Comparison of ENCODE assay signal across 8 mouse cellular contexts in the genomic region with DNA sequence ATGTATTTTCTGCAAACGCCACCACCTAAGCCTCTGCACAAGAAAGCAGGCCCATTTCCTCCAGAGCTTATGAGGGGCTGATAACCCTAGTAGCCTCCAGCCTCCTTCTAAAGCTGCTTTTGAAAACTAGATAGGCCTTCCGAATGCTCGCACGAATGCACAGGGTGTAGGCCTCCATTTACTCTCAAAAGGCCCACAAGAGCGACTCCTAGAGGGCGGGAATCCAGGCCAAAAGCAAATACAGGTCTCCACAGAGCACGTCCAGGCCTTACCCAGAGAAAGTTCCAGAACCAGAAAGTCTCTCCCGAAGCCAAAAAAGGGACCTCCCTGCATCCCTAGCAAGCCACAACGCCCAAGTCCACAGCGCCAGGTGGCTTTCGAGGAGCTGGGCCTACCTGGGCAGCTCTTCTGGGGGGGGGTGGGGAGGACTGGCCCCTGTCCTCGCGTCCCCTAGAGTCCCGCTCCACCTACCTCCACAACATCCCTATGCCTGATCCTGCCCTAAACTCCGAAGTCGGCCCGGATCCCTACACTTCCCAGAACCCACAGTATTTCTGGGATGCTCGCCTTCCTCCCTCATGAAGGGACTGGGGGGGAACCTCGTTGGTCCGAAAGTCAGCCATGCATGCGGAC. TPM values are rescaled to one million over a fixed set of nuclear protein-coding genes. Genes with fewer than 3 reads are reported as not detected.
A peak's percentile ranks its signal among the peaks of the same experiment; 100 is the strongest.
DNase-seq lines count a peak whose midpoint lies in the region; ATAC-seq and TF ChIP-seq lines count a peak whose summit lies in the region.

No protein-coding gene starts in this region.

- WGBS in forebrain, embryonic 10.5 days = 23% methylated on average over 21 of the region's 21 CpGs
- 18% methylated on average over 21 of the region's 21 CpGs for WGBS in hindbrain, embryonic 11.5 days
- WGBS in limb, embryonic 13.5 days = 30% methylated on average over 21 of the region's 21 CpGs
- 38% methylated on average over 20 of the region's 21 CpGs for WGBS in midbrain, embryonic 12.5 days
- 23% methylated on average over 21 of the region's 21 CpGs for WGBS in stomach, postnatal 0 days

- no peak for TF ChIP-seq EP300 in stomach, postnatal 0 days (optimal IDR thresholded peaks at IDR 0.05)

- H3K4me3 ChIP-seq in brown adipose tissue, adult 24 weeks (ENCODE audit: insufficient read depth, low read depth, low read length) = peak overlapping the region; percentile 89
- H3K4me3 ChIP-seq in forebrain, embryonic 10.5 days = peak overlapping the region; percentile 61
- peak overlapping the region; percentile 41 for H3K4me3 ChIP-seq in hindbrain, embryonic 11.5 days (ENCODE audit: low read depth, low read length)
- H3K4me3 ChIP-seq in limb, embryonic 13.5 days = peak overlapping the region; percentile 57
- peak overlapping the region; percentile 52 for H3K4me3 ChIP-seq in midbrain, embryonic 12.5 days
- peak overlapping the region; percentile 55 for H3K4me3 ChIP-seq in stomach, postnatal 0 days (ENCODE audit: low read depth, low read length)

- peak overlapping the region; percentile 89 for H3K27ac ChIP-seq in brown adipose tissue, adult 24 weeks (replicated peaks; ENCODE audit: low read depth, low read length)
- H3K27ac ChIP-seq in forebrain, embryonic 10.5 days = peak overlapping the region; percentile 84
- H3K27ac ChIP-seq in hindbrain, embryonic 11.5 days (ENCODE audit: low read depth, low read length) = no peak overlapping the region
- peak overlapping the region; percentile 72; the same call in 1 of the 2 replicates for H3K27ac ChIP-seq in limb, embryonic 13.5 days
- 0 out of 2 replicates have a peak overlapping the region, but pooled peaks have one; percentile 30 for H3K27ac ChIP-seq in midbrain, embryonic 12.5 days (replicated peaks)
- peak overlapping the region; percentile 90 for H3K27ac ChIP-seq in stomach, postnatal 0 days (replicated peaks)

- H3K9ac ChIP-seq in hindbrain, embryonic 11.5 days (ENCODE audit: low read depth, low read length) = peak overlapping the region; percentile 52; the same call in 1 of the 2 replicates
- peak overlapping the region; percentile 73 for H3K9ac ChIP-seq in limb, embryonic 13.5 days
- H3K9ac ChIP-seq in midbrain, embryonic 12.5 days (replicated peaks) = peak overlapping the region; percentile 51; the same call in 1 of the 2 replicates
- peak overlapping the region; percentile 65 for H3K9ac ChIP-seq in stomach, postnatal 0 days (ENCODE audit: low read length)

- peaks cover 35% of the 10 kb centered on the region for H3K36me3 ChIP-seq in forebrain, embryonic 10.5 days (replicated peaks)
- H3K36me3 ChIP-seq in hindbrain, embryonic 11.5 days (ENCODE audit: control insufficient read depth, insufficient read depth, low read length) = no peaks in the 10 kb centered on the region
- peaks cover 15% of the 10 kb centered on the region; the same call in 1 of the 2 replicates for H3K36me3 ChIP-seq in limb, embryonic 13.5 days
- 0 out of 2 replicates have a peak, but pooled peaks cover 11% of the 10 kb centered on the region for H3K36me3 ChIP-seq in midbrain, embryonic 12.5 days
- no peaks in the 10 kb centered on the region; the same call in 1 of the 2 replicates for H3K36me3 ChIP-seq in stomach, postnatal 0 days (ENCODE audit: control insufficient read depth, insufficient read depth, low read length)

- peak; percentile 64 for TF ChIP-seq CTCF in stomach, postnatal 0 days (IDR thresholded peaks at IDR 0.05; ENCODE audit: low read depth)

- H3K4me2 ChIP-seq in hindbrain, embryonic 11.5 days (replicated peaks; ENCODE audit: low read depth, low read length) = peak overlapping the region; percentile 58
- peak overlapping the region; percentile 69 for H3K4me2 ChIP-seq in limb, embryonic 13.5 days (replicated peaks)
- peak overlapping the region; percentile 66 for H3K4me2 ChIP-seq in midbrain, embryonic 12.5 days (replicated peaks)
- H3K4me2 ChIP-seq in stomach, postnatal 0 days (replicated peaks; ENCODE audit: low read depth) = peak overlapping the region; percentile 57

- H3K27me3 ChIP-seq in forebrain, embryonic 10.5 days (ENCODE audit: poor library complexity, severe bottlenecking) = peaks cover 23% of the 10 kb centered on the region
- no peaks in the 10 kb centered on the region for H3K27me3 ChIP-seq in hindbrain, embryonic 11.5 days (ENCODE audit: control insufficient read depth, insufficient read depth, low read length)
- H3K27me3 ChIP-seq in limb, embryonic 13.5 days = 0 out of 2 replicates have a peak, but pooled peaks cover 3% of the 10 kb centered on the region
- H3K27me3 ChIP-seq in midbrain, embryonic 12.5 days = no peaks in the 10 kb centered on the region; the same call in 1 of the 2 replicates
- no peaks in the 10 kb centered on the region for H3K27me3 ChIP-seq in stomach, postnatal 0 days (ENCODE audit: control insufficient read depth, insufficient read depth, low read length)

- peak; percentile 0; the same call in 1 of the 2 replicates for ATAC-seq in hindbrain, embryonic 11.5 days (ENCODE audit: low FRiP score)
- ATAC-seq in limb, embryonic 13.5 days (ENCODE audit: low FRiP score, low read depth) = peak; percentile 34
- no peak; the same call in 1 of the 2 replicates for ATAC-seq in midbrain, embryonic 12.5 days (ENCODE audit: low FRiP score, low read depth)
- peak; percentile 52 for ATAC-seq in stomach, postnatal 0 days (ENCODE audit: low FRiP score, low TSS enrichment)

- H3K4me1 ChIP-seq in brown adipose tissue, adult 24 weeks (ENCODE audit: control insufficient read depth, insufficient read depth, insufficient read length, low read length) = peaks cover 8% of the 10 kb centered on the region
- peaks cover 37% of the 10 kb centered on the region for H3K4me1 ChIP-seq in forebrain, embryonic 10.5 days
- no peaks in the 10 kb centered on the region for H3K4me1 ChIP-seq in hindbrain, embryonic 11.5 days (replicated peaks; ENCODE audit: control insufficient read depth, insufficient read depth, low read length)
- H3K4me1 ChIP-seq in limb, embryonic 13.5 days = peaks cover 32% of the 10 kb centered on the region
- H3K4me1 ChIP-seq in midbrain, embryonic 12.5 days = peaks cover 26% of the 10 kb centered on the region
- no peaks in the 10 kb centered on the region for H3K4me1 ChIP-seq in stomach, postnatal 0 days (replicated peaks; ENCODE audit: control insufficient read depth, insufficient read depth)

- H3K9me3 ChIP-seq in forebrain, embryonic 10.5 days = no peaks in the 10 kb centered on the region
- no peaks in the 10 kb centered on the region for H3K9me3 ChIP-seq in hindbrain, embryonic 11.5 days (ENCODE audit: control insufficient read depth, low read length)
- H3K9me3 ChIP-seq in limb, embryonic 13.5 days = no peaks in the 10 kb centered on the region
- no peaks in the 10 kb centered on the region for H3K9me3 ChIP-seq in midbrain, embryonic 12.5 days
- H3K9me3 ChIP-seq in stomach, postnatal 0 days (ENCODE audit: control insufficient read depth, low read length) = no peaks in the 10 kb centered on the region

- DNase-seq in left cerebral cortex, adult 18-20 months (ENCODE audit: low spot score in 2 of 2) = peak; percentile 5 to 7
- no peak for DNase-seq in left cerebral cortex, adult 9 months (ENCODE audit: low spot score in 2 of 2)
- peak; percentile 20 for DNase-seq in forebrain, embryonic 10.5 days (ENCODE audit: extremely low spot score, low spot score)
- DNase-seq in hindbrain, embryonic 11.5 days (ENCODE audit: low spot score) = peak; percentile 10
- peak; percentile 71 for DNase-seq in stomach, postnatal 0 days (ENCODE audit: low spot score)

RNA-seq across cellular contexts. Expression of a gene that starts 0.4 kb away (rescaled TPM):
- total RNA-seq in left cerebral cortex, adult 18-20 months (2021) = 10 to 100 TPM; 79.2 to 91.3 TPM
- polyA plus RNA-seq in brown adipose tissue, adult 24 weeks (2012; ENCODE audit: insufficient read depth, insufficient read length, missing spikeins) = 350 and 381 TPM in 2 replicates
- 150 and 162 TPM in 2 replicates for polyA plus RNA-seq in forebrain, embryonic 10.5 days (2016; fragmentation: Nextera tagmentation; extraction: Ambion mirVana)
- polyA plus RNA-seq in hindbrain, embryonic 11.5 days (2014; fragmentation: Nextera tagmentation; extraction: Ambion mirVana) = 146 and 155 TPM in 2 replicates
- polyA plus RNA-seq in limb, embryonic 13.5 days (2015; fragmentation: Nextera tagmentation; extraction: Ambion mirVana) = 211 and 215 TPM in 2 replicates
- 117 and 119 TPM in 2 replicates for polyA plus RNA-seq in midbrain, embryonic 12.5 days (2016; fragmentation: Nextera tagmentation; extraction: Ambion mirVana)
- polyA plus RNA-seq in stomach, postnatal 0 days (2015; fragmentation: Nextera tagmentation; extraction: Ambion mirVana) = 270 and 283 TPM in 2 replicates

RNA-seq across cellular contexts. Expression of a gene that starts 0.8 kb away (rescaled TPM):
- total RNA-seq in left cerebral cortex, adult 18-20 months (2021) = 10 to 100 TPM; 10.2 to 12.3 TPM
- polyA plus RNA-seq in brown adipose tissue, adult 24 weeks (2012; ENCODE audit: insufficient read depth, insufficient read length, missing spikeins) = 12.6 and 22.7 TPM in 2 replicates
- polyA plus RNA-seq in forebrain, embryonic 10.5 days (2016; fragmentation: Nextera tagmentation; extraction: Ambion mirVana) = 9.2 and 10.1 TPM in 2 replicates
- 7.6 and 8.7 TPM in 2 replicates for polyA plus RNA-seq in hindbrain, embryonic 11.5 days (2014; fragmentation: Nextera tagmentation; extraction: Ambion mirVana)
- 16.1 and 17.1 TPM in 2 replicates for polyA plus RNA-seq in limb, embryonic 13.5 days (2015; fragmentation: Nextera tagmentation; extraction: Ambion mirVana)
- 10.2 and 13.7 TPM in 2 replicates for polyA plus RNA-seq in midbrain, embryonic 12.5 days (2016; fragmentation: Nextera tagmentation; extraction: Ambion mirVana)
- polyA plus RNA-seq in stomach, postnatal 0 days (2015; fragmentation: Nextera tagmentation; extraction: Ambion mirVana) = 9.3 and 9.4 TPM in 2 replicates

RNA-seq across cellular contexts. Expression of a gene that starts 41.3 kb away (rescaled TPM):
- total RNA-seq in left cerebral cortex, adult 18-20 months (2021) = 1 to 10 TPM; 7.7 to 7.9 TPM
- polyA plus RNA-seq in brown adipose tissue, adult 24 weeks (2012; ENCODE audit: insufficient read depth, insufficient read length, missing spikeins) = 0.33 and 0.55 TPM in 2 replicates
- polyA plus RNA-seq in forebrain, embryonic 10.5 days (2016; fragmentation: Nextera tagmentation; extraction: Ambion mirVana) = not detected in 2 replicates
- polyA plus RNA-seq in hindbrain, embryonic 11.5 days (2014; fragmentation: Nextera tagmentation; extraction: Ambion mirVana) = 0.28 TPM in 1 of 2 replicates, not detected in the other
- 0.37 and 0.48 TPM in 2 replicates for polyA plus RNA-seq in limb, embryonic 13.5 days (2015; fragmentation: Nextera tagmentation; extraction: Ambion mirVana)
- polyA plus RNA-seq in midbrain, embryonic 12.5 days (2016; fragmentation: Nextera tagmentation; extraction: Ambion mirVana) = 0.11 and 0.16 TPM in 2 replicates
- polyA plus RNA-seq in stomach, postnatal 0 days (2015; fragmentation: Nextera tagmentation; extraction: Ambion mirVana) = 0.30 and 0.36 TPM in 2 replicates

RNA-seq across cellular contexts. Expression of a gene that starts 42.6 kb away (rescaled TPM):
- 100 to 1,000 TPM in 1 of 2 experiments, 10 to 100 TPM in 1; 95.9 to 102 TPM for total RNA-seq in left cerebral cortex, adult 18-20 months (2021)
- polyA plus RNA-seq in brown adipose tissue, adult 24 weeks (2012; ENCODE audit: insufficient read depth, insufficient read length, missing spikeins) = 15.8 and 19.4 TPM in 2 replicates
- polyA plus RNA-seq in forebrain, embryonic 10.5 days (2016; fragmentation: Nextera tagmentation; extraction: Ambion mirVana) = 4.6 and 5.2 TPM in 2 replicates
- polyA plus RNA-seq in hindbrain, embryonic 11.5 days (2014; fragmentation: Nextera tagmentation; extraction: Ambion mirVana) = 6.0 and 7.8 TPM in 2 replicates
- polyA plus RNA-seq in limb, embryonic 13.5 days (2015; fragmentation: Nextera tagmentation; extraction: Ambion mirVana) = 8.3 and 8.8 TPM in 2 replicates
- polyA plus RNA-seq in midbrain, embryonic 12.5 days (2016; fragmentation: Nextera tagmentation; extraction: Ambion mirVana) = 7.3 and 7.7 TPM in 2 replicates
- polyA plus RNA-seq in stomach, postnatal 0 days (2015; fragmentation: Nextera tagmentation; extraction: Ambion mirVana) = 7.5 and 9.2 TPM in 2 replicates

RNA-seq across cellular contexts. Expression of a gene that starts 55.7 kb away (rescaled TPM):
- total RNA-seq in left cerebral cortex, adult 18-20 months (2021) = 100 to 1,000 TPM in 1 of 2 experiments, 10 to 100 TPM in 1; 84.2 to 108 TPM
- polyA plus RNA-seq in brown adipose tissue, adult 24 weeks (2012; ENCODE audit: insufficient read depth, insufficient read length, missing spikeins) = 1.2 and 1.8 TPM in 2 replicates
- 6.6 and 8.9 TPM in 2 replicates for polyA plus RNA-seq in forebrain, embryonic 10.5 days (2016; fragmentation: Nextera tagmentation; extraction: Ambion mirVana)
- polyA plus RNA-seq in hindbrain, embryonic 11.5 days (2014; fragmentation: Nextera tagmentation; extraction: Ambion mirVana) = 14.0 and 15.5 TPM in 2 replicates
- 21.7 TPM in 2 replicates for polyA plus RNA-seq in limb, embryonic 13.5 days (2015; fragmentation: Nextera tagmentation; extraction: Ambion mirVana)
- polyA plus RNA-seq in midbrain, embryonic 12.5 days (2016; fragmentation: Nextera tagmentation; extraction: Ambion mirVana) = 26.2 and 30.0 TPM in 2 replicates
- polyA plus RNA-seq in stomach, postnatal 0 days (2015; fragmentation: Nextera tagmentation; extraction: Ambion mirVana) = 19.3 and 24.5 TPM in 2 replicates

Comparison
In these comparisons a context has a peak if more than half of its experiments do, and no peak if none do; other contexts are left out.
1. DNase-seq: peak in left cerebral cortex, adult 18-20 months (2 of 2), forebrain, embryonic 10.5 days (single experiment), hindbrain, embryonic 11.5 days (single experiment) and stomach, postnatal 0 days (single experiment); none in left cerebral cortex, adult 9 months (0 of 2).
2. Peak in every context shown above with its lines, with median percentiles within 50 percentile points of each other: H3K4me3 ChIP-seq, H3K4me2 ChIP-seq and H3K9ac ChIP-seq.